Mouse (Mus musculus) gastrocnemius, postnatal 36 days (tissue): ENCODE measurements at regions not wholly inside any gene's neighbourhood (a gene's known extent, or its start where the extent isn't known, plus 50 kb on each side); places are given as distances from the start of the nearest gene placed in this dataset.

Experiments used
- DNase-seq, 2 experiments: peaks; one replicate each; pipeline ENCODE4 v3.0.0; 2022
- intact Hi-C: fragments of 180-260 bp; cut with DNase I; formaldehyde crosslinking; loops from one replicate; pipeline ENCODE4 v1.15.1; 2025

DNA sequence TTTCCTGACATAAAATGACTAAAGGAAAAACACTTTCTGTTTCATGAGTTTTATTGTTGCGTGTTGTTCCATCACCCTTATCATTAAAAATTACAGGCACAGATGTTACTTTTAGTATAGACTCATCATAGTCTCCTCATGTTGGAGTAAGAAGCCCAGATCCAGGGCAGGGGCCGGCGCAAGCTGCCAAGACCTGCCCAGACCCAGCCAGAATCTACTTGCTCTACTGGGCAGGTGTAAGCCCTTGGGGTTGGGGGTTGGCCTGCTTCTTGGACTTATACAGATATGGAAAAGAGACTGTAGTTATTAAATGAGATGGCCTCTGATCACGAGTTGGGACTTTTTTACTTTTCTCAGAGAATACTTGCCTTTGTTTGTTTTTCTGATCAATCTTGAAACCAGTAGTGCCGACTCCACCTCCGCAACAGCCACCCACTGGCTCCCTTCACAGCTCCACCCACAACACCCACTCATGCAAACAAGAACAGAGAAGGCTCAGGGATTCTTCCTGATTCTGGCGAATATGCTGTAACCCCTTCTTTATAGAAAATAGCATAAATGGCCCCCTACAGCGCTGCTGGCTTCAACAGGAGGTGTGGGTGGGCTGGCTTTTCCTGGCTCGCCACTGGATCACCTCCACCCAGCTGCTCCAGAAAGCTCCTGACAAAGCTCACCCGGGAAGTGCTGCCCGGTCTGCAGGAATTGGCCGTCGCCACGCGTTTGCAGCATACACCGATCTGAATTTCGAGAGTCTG is 689.9 kb upstream of the Car8 start:
- no peak for DNase-seq
- intact Hi-C loops = no loop called here

DNA sequence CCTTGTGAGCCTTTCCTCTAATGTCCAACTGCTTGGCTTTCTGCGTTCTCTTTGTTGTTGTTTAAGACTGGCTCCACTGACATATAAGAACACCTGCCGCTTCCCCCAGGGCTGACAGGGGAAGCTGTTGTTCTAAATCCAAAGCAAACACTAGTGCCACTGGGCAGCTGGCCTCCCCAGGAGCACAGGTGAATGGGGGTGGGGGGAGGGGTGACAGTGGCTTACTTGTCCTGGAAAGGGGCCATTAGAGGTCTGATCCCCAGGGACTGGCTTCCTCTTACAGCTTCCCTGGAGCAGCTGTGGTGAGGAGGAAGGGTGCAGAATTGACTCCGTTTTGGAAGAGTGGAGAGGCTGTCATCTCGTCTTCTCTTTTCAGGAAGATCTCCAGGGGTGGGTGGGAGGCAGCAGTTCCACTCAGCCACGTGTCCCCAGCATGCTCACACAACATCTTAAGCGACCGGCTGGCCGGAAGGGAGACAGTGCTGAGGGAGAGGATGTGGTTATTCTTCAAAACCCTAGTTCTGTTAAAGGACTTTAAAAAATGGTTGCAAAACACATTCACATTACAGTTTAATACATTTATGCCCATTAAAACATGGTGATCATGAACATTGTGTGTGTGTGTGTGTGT is 688.5 kb upstream of the Car8 start:
- intact Hi-C loops = no loop called here
- DNase-seq = no peak

GRCm38 (mm10) chr4:8926642-8927275 is 687.9 kb upstream of the Car8 start:
- intact Hi-C loops = no loop called here
- DNase-seq = no peak

- intact Hi-C loops = no loop called here
- DNase-seq = no peak
Observed at GRCm38 (mm10) chr4:8922695-8923363, 684.0 kb upstream of the Car8 start.

GRCm38 (mm10) chr4:8921477-8922385 is 682.9 kb upstream of the Car8 start:
- no peak for DNase-seq
- intact Hi-C loops = no loop called here

- no peak for DNase-seq
- intact Hi-C loops = no loop called here
Observed at GRCm38 (mm10) chr4:8920306-8920705, 681.5 kb upstream of the Car8 start.

- intact Hi-C loops = no loop called here
- DNase-seq = no peak
Observed at GRCm38 (mm10) chr4:8919366-8919984, 680.6 kb upstream of the Car8 start.
